Mouse (Mus musculus): ENCODE data around the gene Rora.

GRCm38 (mm10) chr9:68827441-68827840 lies 173.9 kb downstream of the Rora start:
- TF ChIP-seq CTCF (IDR thresholded peaks at IDR 0.05; ENCODE audit: control insufficient read depth, insufficient read depth, insufficient read length) (no peak), FOSL1 (IDR thresholded peaks at IDR 0.05; ENCODE audit: insufficient read depth, low read length, poor library complexity, severe bottlenecking) (no peak)
